ENCODE assay signal across 10 mouse cellular contexts in the genomic region with DNA sequence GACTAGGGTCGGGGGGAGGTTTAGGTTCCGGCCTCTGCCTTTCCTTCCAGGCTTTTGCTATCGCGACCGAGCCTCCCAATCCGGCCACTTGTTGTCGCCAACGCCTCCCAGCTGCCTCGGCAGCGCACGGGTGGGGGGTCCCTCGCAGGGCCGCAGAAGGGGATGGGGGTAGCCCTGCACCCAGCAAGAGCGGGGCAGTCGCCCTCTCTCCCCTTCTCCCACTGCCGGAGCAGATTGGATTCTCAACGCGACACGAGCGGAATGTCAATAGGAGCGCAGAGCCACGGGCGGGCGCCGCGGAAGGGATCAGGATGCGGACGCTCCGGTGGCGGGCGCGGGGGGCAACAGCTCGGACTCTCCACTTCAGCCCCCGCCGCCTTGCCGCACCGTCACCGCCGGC. TPM values are rescaled to one million over a fixed set of nuclear protein-coding genes. Genes with fewer than 3 reads are reported as not detected.
DNase-seq lines count a peak whose midpoint lies in the region; ATAC-seq and TF ChIP-seq lines count a peak whose summit lies in the region.
"Had no signal": no experiment of that assay in that cellular context is flagged by ENCODE, and none has a peak within 500 bp of the region (broad histone marks: within the 10 kb centered on the region; RNA-seq: fewer than 3 reads in every experiment).

No protein-coding gene starts in this region.

- no peak for TF ChIP-seq POLR2A in heart, adult 2 months (IDR thresholded peaks at IDR 0.05; ENCODE audit: insufficient read depth, low read depth, low read length)
- TF ChIP-seq POLR2A in cortical plate, adult 2 months (IDR thresholded peaks at IDR 0.05; ENCODE audit: extremely low read depth, insufficient read depth, low read length): no peak

- no peaks in the 10 kb centered on the region for H3K36me3 ChIP-seq in heart, embryonic 14.5 days (ENCODE audit: control insufficient read depth, insufficient read depth, low read length)
- no peaks in the 10 kb centered on the region for H3K36me3 ChIP-seq in heart, adult 2 months (ENCODE audit: control insufficient read depth, insufficient read depth, low read length)
- no peaks in the 10 kb centered on the region for H3K36me3 ChIP-seq in hindbrain, embryonic 16.5 days (ENCODE audit: control insufficient read depth, insufficient read depth, low read length)
- no peaks in the 10 kb centered on the region for H3K36me3 ChIP-seq in midbrain, embryonic 15.5 days (replicated peaks)

- H3K79me2 ChIP-seq in heart, adult 2 months (replicated peaks; ENCODE audit: control insufficient read depth, insufficient read depth, low read length): no peaks in the 10 kb centered on the region

- TF ChIP-seq EP300 in heart, adult 2 months (IDR thresholded peaks at IDR 0.05; ENCODE audit: insufficient read depth, low read depth, low read length): no peak

- ATAC-seq in heart, embryonic 14.5 days (ENCODE audit: insufficient number of reproducible peaks, insufficient read depth, low FRiP score, low read depth): no peak
- ATAC-seq in hindbrain, embryonic 16.5 days: no peak
- ATAC-seq in midbrain, embryonic 15.5 days (replicated peaks): peak; percentile 41; the same call in 1 of the 2 replicates

- no peaks in the 10 kb centered on the region for H3K9me3 ChIP-seq in heart, embryonic 14.5 days (ENCODE audit: control insufficient read depth, low read length)
- no peaks in the 10 kb centered on the region for H3K9me3 ChIP-seq in hindbrain, embryonic 16.5 days (ENCODE audit: control insufficient read depth, low read length)
- H3K9me3 ChIP-seq in midbrain, embryonic 15.5 days: no peaks in the 10 kb centered on the region

- WGBS in heart, embryonic 14.5 days: under 1% methylated on average over 39 of the region's 39 CpGs
- WGBS in heart, adult 2 months: 1% methylated on average over 36 of the region's 39 CpGs
- under 1% methylated on average over 35 of the region's 39 CpGs for WGBS in hindbrain, embryonic 16.5 days
- under 1% methylated on average over 38 of the region's 39 CpGs for WGBS in midbrain, embryonic 15.5 days

- H3K27ac ChIP-seq in heart, embryonic 14.5 days (replicated peaks in 1 of 2; ENCODE audit: control insufficient read depth in 1 of 2, insufficient read depth in 1 of 2, low read depth in 2 of 2, low read length in 2 of 2): no peak overlapping the region
- H3K27ac ChIP-seq in heart, adult 2 months: no peak overlapping the region
- H3K27ac ChIP-seq in cortical plate, adult 2 months (ENCODE audit: insufficient read depth, low read length): no peak overlapping the region
- H3K27ac ChIP-seq in hindbrain, embryonic 16.5 days (ENCODE audit: low read depth, low read length): no peak overlapping the region
- no peak overlapping the region for H3K27ac ChIP-seq in midbrain, embryonic 15.5 days

- peaks cover 0 to 11% of the 10 kb centered on the region in 2 experiments; a peak in 3 of 4 replicates for H3K4me1 ChIP-seq in heart, embryonic 14.5 days (ENCODE audit: control insufficient read depth in 2 of 2, insufficient read depth in 2 of 2, low read length in 2 of 2)
- H3K4me1 ChIP-seq in heart, adult 2 months (ENCODE audit: control insufficient read depth, insufficient read depth, low read length): no peaks in the 10 kb centered on the region
- H3K4me1 ChIP-seq in cortical plate, adult 2 months (ENCODE audit: control insufficient read depth, insufficient read depth, low read length): no peaks in the 10 kb centered on the region
- peaks cover 21% of the 10 kb centered on the region for H3K4me1 ChIP-seq in hindbrain, embryonic 16.5 days (ENCODE audit: control insufficient read depth, insufficient read depth, low read depth, low read length)
- H3K4me1 ChIP-seq in midbrain, embryonic 15.5 days: peaks cover 28% of the 10 kb centered on the region

- peaks cover 94% of the 10 kb centered on the region for H3K27me3 ChIP-seq in heart, embryonic 14.5 days (ENCODE audit: control insufficient read depth, insufficient read depth, low read length)
- H3K27me3 ChIP-seq in heart, adult 2 months (ENCODE audit: control insufficient read depth, insufficient read depth, low read length): peaks cover 22% of the 10 kb centered on the region
- peaks cover 38% of the 10 kb centered on the region for H3K27me3 ChIP-seq in hindbrain, embryonic 16.5 days (replicated peaks; ENCODE audit: control insufficient read depth, insufficient read depth, low read length)
- peaks cover 69% of the 10 kb centered on the region for H3K27me3 ChIP-seq in midbrain, embryonic 15.5 days (replicated peaks)

- no peak for TF ChIP-seq CTCF in heart, adult 2 months (IDR thresholded peaks at IDR 0.05)
- no peak for TF ChIP-seq CTCF in cortical plate, adult 2 months (IDR thresholded peaks at IDR 0.05; ENCODE audit: extremely low read depth, insufficient read depth, low read length)

- intact Hi-C loops in heart, adult 2 months (cut with DNase I): no loop called here

- peak overlapping the region; percentile 44 to 49 for H3K4me3 ChIP-seq in heart, embryonic 14.5 days (ENCODE audit: control insufficient read depth in 1 of 2, insufficient read depth in 1 of 2, low read depth in 1 of 2, low read length in 2 of 2)
- no peak overlapping the region for H3K4me3 ChIP-seq in heart, adult 2 months
- H3K4me3 ChIP-seq in cortical plate, adult 2 months (ENCODE audit: insufficient read depth, low read length): peak overlapping the region; percentile 35
- H3K4me3 ChIP-seq in hindbrain, embryonic 16.5 days (ENCODE audit: low read length): peak overlapping the region; percentile 70
- peak overlapping the region; percentile 66 for H3K4me3 ChIP-seq in midbrain, embryonic 15.5 days
- H3K4me3 ChIP-seq: myocyte had no signal

- H3K9ac ChIP-seq in heart, embryonic 14.5 days (ENCODE audit: low read length): no peak overlapping the region
- no peak overlapping the region for H3K9ac ChIP-seq in heart, adult 2 months (ENCODE audit: low read depth, low read length)
- H3K9ac ChIP-seq in hindbrain, embryonic 16.5 days (ENCODE audit: low read depth, low read length): peak overlapping the region; percentile 69
- H3K9ac ChIP-seq in midbrain, embryonic 15.5 days: peak overlapping the region; percentile 47

- peak overlapping the region; percentile 84 for H3K4me2 ChIP-seq in heart, embryonic 14.5 days (ENCODE audit: low read length)
- H3K4me2 ChIP-seq in hindbrain, embryonic 16.5 days (ENCODE audit: low read length): peak overlapping the region; percentile 100
- H3K4me2 ChIP-seq in midbrain, embryonic 15.5 days: peak overlapping the region; percentile 100

- no peak for DNase-seq in heart, adult 2 months
- no peak for DNase-seq in adrenal gland, postnatal 4 days (ENCODE audit: low spot score in 2 of 2)
- DNase-seq in gastrocnemius, postnatal 10 days: no peak
- no peak for DNase-seq in cerebellum, adult 9-10 months
- DNase-seq: kidney, adult 2 months had no signal

RNA-seq across cellular contexts. Expression of a gene that starts 0.6 kb away (rescaled TPM):
- polyA plus RNA-seq in heart, embryonic 14.5 days (2014; fragmentation: Nextera tagmentation; extraction: Ambion mirVana): 0.08 and 0.11 TPM in 2 replicates
- total RNA-seq in heart, adult 2 months (2021): not detected
- not detected in 2 replicates for polyA plus RNA-seq in heart, adult 2 months (2012; rRNA removed)
- 29.8 and 54.4 TPM in 2 replicates for polyA plus RNA-seq in cortical plate, adult 2 months (2012; rRNA removed)
- polyA plus RNA-seq in hindbrain, embryonic 16.5 days (2015; fragmentation: Nextera tagmentation; extraction: Ambion mirVana): 1.5 and 2.0 TPM in 2 replicates
- 1.8 and 2.2 TPM in 2 replicates for polyA plus RNA-seq in midbrain, embryonic 15.5 days (2015; fragmentation: Nextera tagmentation; extraction: Ambion mirVana)
- under 1 TPM; 0.20 to 0.50 TPM for total RNA-seq in adrenal gland, postnatal 4 days (2021)
- 1 to 10 TPM in 1 of 2 experiments, under 1 TPM in 1; 0.56 to 1.1 TPM for total RNA-seq in gastrocnemius, postnatal 10 days (2021)
- polyA plus RNA-seq: kidney, adult 2 months had no signal

RNA-seq across cellular contexts. Expression of a gene that starts 41.5 kb away (rescaled TPM):
- polyA plus RNA-seq in heart, embryonic 14.5 days (2014; fragmentation: Nextera tagmentation; extraction: Ambion mirVana): 52.9 and 58.3 TPM in 2 replicates
- total RNA-seq in heart, adult 2 months (2021): 10 to 100 TPM; 22.2 to 26.3 TPM
- 32.1 and 36.2 TPM in 2 replicates for polyA plus RNA-seq in heart, adult 2 months (2012; rRNA removed)
- 48.1 and 52.6 TPM in 2 replicates for polyA plus RNA-seq in cortical plate, adult 2 months (2012; rRNA removed)
- 63.5 and 64.1 TPM in 2 replicates for polyA plus RNA-seq in hindbrain, embryonic 16.5 days (2015; fragmentation: Nextera tagmentation; extraction: Ambion mirVana)
- polyA plus RNA-seq in midbrain, embryonic 15.5 days (2015; fragmentation: Nextera tagmentation; extraction: Ambion mirVana): 57.0 and 59.1 TPM in 2 replicates
- 10 to 100 TPM; 45.4 to 45.7 TPM for total RNA-seq in adrenal gland, postnatal 4 days (2021)
- total RNA-seq in gastrocnemius, postnatal 10 days (2021): 10 to 100 TPM; 16.0 to 16.3 TPM

RNA-seq across cellular contexts. Expression of a gene that starts 41.8 kb away (rescaled TPM):
- 2,176 and 2,265 TPM in 2 replicates for polyA plus RNA-seq in heart, embryonic 14.5 days (2014; fragmentation: Nextera tagmentation; extraction: Ambion mirVana)
- total RNA-seq in heart, adult 2 months (2021): 1,000 to 10,000 TPM; 1,404 to 1,617 TPM
- 2,007 and 2,149 TPM in 2 replicates for polyA plus RNA-seq in heart, adult 2 months (2012; rRNA removed)
- polyA plus RNA-seq in cortical plate, adult 2 months (2012; rRNA removed): 1,122 and 1,215 TPM in 2 replicates
- polyA plus RNA-seq in hindbrain, embryonic 16.5 days (2015; fragmentation: Nextera tagmentation; extraction: Ambion mirVana): 662 and 774 TPM in 2 replicates
- polyA plus RNA-seq in midbrain, embryonic 15.5 days (2015; fragmentation: Nextera tagmentation; extraction: Ambion mirVana): 556 and 560 TPM in 2 replicates
- 100 to 1,000 TPM; 558 to 634 TPM for total RNA-seq in adrenal gland, postnatal 4 days (2021)
- 100 to 1,000 TPM; 749 to 932 TPM for total RNA-seq in gastrocnemius, postnatal 10 days (2021)

Comparison
In these comparisons a context has a peak if more than half of its experiments do, and no peak if none do; other contexts are left out.
1. H3K9ac ChIP-seq: peak in hindbrain, embryonic 16.5 days (single experiment) and midbrain, embryonic 15.5 days (single experiment); none in heart, embryonic 14.5 days (single experiment) and heart, adult 2 months (single experiment).
2. Peak in every context shown above with its lines, with median percentiles within 50 percentile points of each other: H3K4me2 ChIP-seq.